Mouse (Mus musculus) heart, embryonic 10.5 days (tissue): ENCODE results near the gene Capzb. TPM values are rescaled to one million over a fixed set of nuclear protein-coding genes. Genes with fewer than 3 reads are reported as not detected.
A peak's percentile ranks its signal among the peaks of the same experiment; 100 is the strongest.

Experiments
- DNase-seq: peaks from one replicate; pipeline ENCODE4 v3.0.0-alpha.2; 2017; ENCODE audit warnings: low spot score
- H3K27ac ChIP-seq: fragments of 300-500 bp; sonication (generic); 2 replicates; pipeline ENCODE4 v1.5.1; 2016; ENCODE audit warnings: mild to moderate bottlenecking
- H3K27me3 ChIP-seq: fragments of 300-500 bp; sonication (generic); 2 replicates; pipeline ENCODE4 v1.6.1; 2016; ENCODE audit warnings: mild to moderate bottlenecking; ENCODE audit not compliant: poor library complexity, insufficient read depth, severe bottlenecking
- H3K36me3 ChIP-seq: fragments of 300-500 bp; sonication (generic); 2 replicates; pipeline ENCODE4 v1.6.1; 2016; ENCODE audit warnings: mild to moderate bottlenecking, moderate library complexity
- H3K4me1 ChIP-seq: fragments of 300-500 bp; sonication (generic); 2 replicates; pipeline ENCODE4 v1.6.1; 2016; ENCODE audit warnings: mild to moderate bottlenecking
- H3K4me3 ChIP-seq: fragments of 300-500 bp; sonication (generic); 2 replicates; pipeline ENCODE4 v1.5.1; 2016; ENCODE audit warnings: mild to moderate bottlenecking, moderate library complexity
- H3K9me3 ChIP-seq: fragments of 300-500 bp; sonication (generic); 2 replicates; pipeline ENCODE4 v1.6.1; 2016; ENCODE audit warnings: mild to moderate bottlenecking, moderate library complexity
- WGBS: fragments of 180-500 bp; shearing (Covaris S2); methylation state at CpG from one replicate; pipeline ENCODE4 v1.1.7; 2016; 5-methylcytosine and 5-hydroxymethylcytosine counted together
- polyA plus RNA-seq: library from polyadenylated mRNA; unstranded; fragments of >200 nt; fragmentation: Nextera tagmentation; extraction: Ambion mirVana; gene quantifications from 2 replicates; pipeline ENCODE4 v1.2.1, GENCODE M21; 2016

Capzb gene
- 450 and 452 TPM in 2 replicates for polyA plus RNA-seq

- no peaks in the 10 kb centered on the region for H3K9me3 ChIP-seq
- H3K4me1 ChIP-seq, result peaks cover 63% of the 10 kb centered on the region
- peak within 1 kb of the TSS; percentile 98 for H3K27ac ChIP-seq
- WGBS, result under 1% methylated on average over 62 of the region's 69 CpGs
- H3K27me3 ChIP-seq, result no peaks in the 10 kb centered on the region
- peak; percentile 99 for DNase-seq
- H3K36me3 ChIP-seq, result no peaks in the 10 kb centered on the region
- H3K4me3 ChIP-seq, result peak within 1 kb of the TSS; percentile 95
These were observed at the start of gene Capzb for GRCm38 (mm10) chr4:139192499-139193175. Gene Capzb, plus strand, starts transcription at chr4:139192899.

GRCm38 (mm10) chr4:139142985-139143384, 49.7 kb upstream of the Capzb start:
- DNase-seq, result no peak
- 51% methylated on average over 9 of the region's 9 CpGs for WGBS
- Histone ChIP-seq H3K9me3 (peaks cover 2% of the 10 kb centered on the region), H3K36me3 (no peaks in the 10 kb centered on the region), H3K4me3 (no peak overlapping the region), H3K27ac (peak overlapping the region; percentile 38), H3K4me1 (peaks cover 6% of the 10 kb centered on the region), H3K27me3 (no peaks in the 10 kb centered on the region)

GRCm38 (mm10) chr4:139144577-139144976, 48.1 kb upstream of the Capzb start:
- H3K9me3 ChIP-seq, result peaks cover 11% of the 10 kb centered on the region
- H3K27ac ChIP-seq, result no peak overlapping the region
- WGBS, result 86% methylated on average over 4 of the region's 4 CpGs
- no peaks in the 10 kb centered on the region for H3K36me3 ChIP-seq
- H3K4me1 ChIP-seq, result peaks cover 6% of the 10 kb centered on the region
- DNase-seq, result no peak
- no peaks in the 10 kb centered on the region for H3K27me3 ChIP-seq
- H3K4me3 ChIP-seq, result no peak overlapping the region

- Histone ChIP-seq H3K27me3 (no peaks in the 10 kb centered on the region), H3K27ac (no peak overlapping the region), H3K4me1 (peaks cover 6% of the 10 kb centered on the region), H3K36me3 (no peaks in the 10 kb centered on the region), H3K9me3 (peaks cover 11% of the 10 kb centered on the region), H3K4me3 (no peak overlapping the region)
- no peak for DNase-seq
- WGBS, result 90% methylated on average over 11 of the region's 11 CpGs
These were observed 47.5 kb upstream of the Capzb start for GRCm38 (mm10) chr4:139145156-139145555.

GRCm38 (mm10) chr4:139146760-139147159, 45.9 kb upstream of the Capzb start:
- H3K27ac ChIP-seq, result no peak overlapping the region
- WGBS, result 64% methylated on average over 5 of the region's 5 CpGs

GRCm38 (mm10) chr4:139151370-139151769, 41.3 kb upstream of the Capzb start:
- DNase-seq, result no peak
- Histone ChIP-seq H3K27ac (no peak overlapping the region), H3K9me3 (peaks cover 11% of the 10 kb centered on the region), H3K4me3 (no peak overlapping the region), H3K36me3 (no peaks in the 10 kb centered on the region), H3K27me3 (no peaks in the 10 kb centered on the region), H3K4me1 (no peaks in the 10 kb centered on the region)
- 62% methylated on average over 6 of the region's 6 CpGs for whole genome bisulfite sequencing

More at GRCm38 (mm10) chr4:139146760-139147159, 45.9 kb upstream of the Capzb start:
- no peaks in the 10 kb centered on the region for H3K36me3 ChIP-seq
- H3K27me3 ChIP-seq, result no peaks in the 10 kb centered on the region
- no peak for DNase-seq
- H3K4me1 ChIP-seq, result peaks cover 6% of the 10 kb centered on the region
- H3K4me3 ChIP-seq, result no peak overlapping the region
- peaks cover 11% of the 10 kb centered on the region for H3K9me3 ChIP-seq

- 73% methylated on average over 20 of the region's 20 CpGs for WGBS
- Histone ChIP-seq H3K36me3 (no peaks in the 10 kb centered on the region), H3K4me3 (no peak overlapping the region), H3K4me1 (no peaks in the 10 kb centered on the region), H3K9me3 (no peaks in the 10 kb centered on the region), H3K27me3 (no peaks in the 10 kb centered on the region), H3K27ac (no peak overlapping the region)
- no peak for DNase-seq
These were observed 38.0 kb upstream of the Capzb start for GRCm38 (mm10) chr4:139154576-139155307.

- no peak overlapping the region for H3K4me3 ChIP-seq
- no peaks in the 10 kb centered on the region for H3K9me3 ChIP-seq
- H3K27ac ChIP-seq, result no peak overlapping the region
- WGBS, result 86% methylated on average over 6 of the region's 6 CpGs
- no peaks in the 10 kb centered on the region for H3K4me1 ChIP-seq
- DNase-seq, result no peak
- H3K36me3 ChIP-seq, result no peaks in the 10 kb centered on the region
- H3K27me3 ChIP-seq, result no peaks in the 10 kb centered on the region
These were observed 36.2 kb upstream of the Capzb start for GRCm38 (mm10) chr4:139156538-139156937.

- Histone ChIP-seq H3K4me1 (no peaks in the 10 kb centered on the region), H3K27ac (no peak overlapping the region), H3K4me3 (no peak overlapping the region), H3K36me3 (no peaks in the 10 kb centered on the region), H3K27me3 (no peaks in the 10 kb centered on the region), H3K9me3 (no peaks in the 10 kb centered on the region)
- 81% methylated on average over 14 of the region's 14 CpGs for WGBS
- DNase-seq, result no peak
These were observed 34.3 kb upstream of the Capzb start for GRCm38 (mm10) chr4:139158350-139158749.

GRCm38 (mm10) chr4:139161076-139161475, 31.6 kb upstream of the Capzb start:
- DNase-seq, result no peak
- Histone ChIP-seq H3K4me1 (no peaks in the 10 kb centered on the region), H3K27me3 (peaks cover 6% of the 10 kb centered on the region), H3K4me3 (no peak overlapping the region), H3K36me3 (no peaks in the 10 kb centered on the region), H3K9me3 (no peaks in the 10 kb centered on the region), H3K27ac (no peak overlapping the region)
- 66% methylated on average over 2 of the region's 2 CpGs for WGBS

GRCm38 (mm10) chr4:139164082-139164481, 28.6 kb upstream of the Capzb start:
- no peak for DNase-seq
- peaks cover 6% of the 10 kb centered on the region for H3K4me1 ChIP-seq
- no peaks in the 10 kb centered on the region for H3K36me3 ChIP-seq
- H3K27me3 ChIP-seq, result peaks cover 6% of the 10 kb centered on the region
- 85% methylated on average over 6 of the region's 6 CpGs for WGBS
- no peaks in the 10 kb centered on the region for H3K9me3 ChIP-seq
- H3K27ac ChIP-seq, result no peak overlapping the region
- no peak overlapping the region for H3K4me3 ChIP-seq

GRCm38 (mm10) chr4:139165259-139165658, 27.4 kb upstream of the Capzb start:
- DNase-seq, result no peak
- Histone ChIP-seq H3K9me3 (no peaks in the 10 kb centered on the region), H3K27ac (no peak overlapping the region), H3K36me3 (no peaks in the 10 kb centered on the region), H3K27me3 (peaks cover 6% of the 10 kb centered on the region), H3K4me3 (no peak overlapping the region), H3K4me1 (peaks cover 12% of the 10 kb centered on the region)
- WGBS, result 82% methylated on average over 8 of the region's 8 CpGs

GRCm38 (mm10) chr4:139166244-139166643, 26.5 kb upstream of the Capzb start:
- no peaks in the 10 kb centered on the region for H3K36me3 ChIP-seq
- no peak for DNase-seq
- H3K9me3 ChIP-seq, result no peaks in the 10 kb centered on the region
- no peak overlapping the region for H3K4me3 ChIP-seq
- peaks cover 12% of the 10 kb centered on the region for H3K4me1 ChIP-seq
- H3K27ac ChIP-seq, result no peak overlapping the region
- peaks cover 6% of the 10 kb centered on the region for H3K27me3 ChIP-seq
- WGBS, result 83% methylated on average over 8 of the region's 8 CpGs
